Mouse (Mus musculus): ENCODE measurements around the gene Fam71f2. TPM values are rescaled to one million over a fixed set of nuclear protein-coding genes. Genes with fewer than 3 reads are reported as not detected.

Fam71f2 gene
- polyA plus RNA-seq, 2 experiments: 0.70 to 2.6 TPM

DNA sequence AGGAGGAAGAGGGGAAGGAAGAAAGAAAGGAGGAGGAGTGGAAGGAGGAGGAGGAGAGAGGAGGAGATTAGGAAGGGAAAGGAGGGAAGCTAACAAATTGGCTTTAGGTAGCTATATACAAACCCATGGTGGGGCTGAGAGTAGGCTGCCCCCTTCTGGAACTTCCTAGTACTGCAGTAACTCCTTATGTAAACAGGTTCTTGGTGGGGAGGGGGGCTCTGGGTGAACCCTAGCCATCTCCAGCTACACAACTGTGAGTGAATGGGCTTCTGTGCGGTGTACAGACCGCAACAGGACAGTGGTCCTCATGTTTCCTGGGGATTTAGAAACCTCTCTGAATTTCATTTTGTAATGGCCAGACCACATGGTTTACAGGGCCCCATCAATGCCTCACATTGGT, 38.6 kb upstream of the Fam71f2 start:
- WGBS: 35% methylated on average over 2 of the region's 2 CpGs
- no peak for TF ChIP-seq POLR2A (IDR thresholded peaks at IDR 0.05; ENCODE audit: borderline replicate concordance, extremely low read depth, insufficient read depth, insufficient read length)
- DNase-seq (ENCODE audit: low spot score): peak; percentile 29

DNA sequence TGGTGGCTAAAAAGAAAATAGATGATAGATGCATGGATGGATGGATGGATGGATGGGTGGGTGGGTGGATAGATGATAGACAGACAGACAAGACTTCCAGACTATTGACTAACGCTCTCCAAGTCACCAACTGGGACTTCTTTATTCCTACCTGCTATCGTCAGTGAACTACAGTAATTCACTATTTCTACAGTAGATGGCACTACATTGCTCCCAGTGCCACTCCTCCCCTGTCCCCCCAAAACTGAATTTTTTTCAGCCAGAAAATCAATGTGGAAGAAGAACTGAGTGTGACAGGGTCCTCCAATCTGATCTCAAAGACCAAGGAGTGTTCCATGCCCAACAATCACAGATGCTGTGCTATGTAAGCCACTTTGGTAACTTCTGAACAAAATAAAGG, 37.7 kb upstream of the Fam71f2 start:
- Histone ChIP-seq H3K4me3 (replicated peaks; ENCODE audit: low read length) (no peak overlapping the region), H3K9me3 (ENCODE audit: control insufficient read depth, low read length) (no peaks in the 10 kb centered on the region), H3K4me1 (ENCODE audit: control insufficient read depth, insufficient read depth, low read length) (no peaks in the 10 kb centered on the region), H3K36me3 (ENCODE audit: control insufficient read depth, insufficient read depth, low read length) (no peaks in the 10 kb centered on the region), H3K27ac (replicated peaks; ENCODE audit: low read depth, low read length) (no peak overlapping the region), H3K4me2 (replicated peaks; ENCODE audit: low read depth, low read length, severe bottlenecking) (no peak overlapping the region), H3K9ac (ENCODE audit: low read depth, low read length, severe bottlenecking) (no peak overlapping the region), H3K27me3 (ENCODE audit: control insufficient read depth, insufficient read depth, low read length) (no peaks in the 10 kb centered on the region)
- ATAC-seq (ENCODE audit: low FRiP score, low read depth) (no peak), DNase-seq (ENCODE audit: low spot score) (no peak)
- WGBS: 47% methylated on average over 2 of the region's 2 CpGs
- TF ChIP-seq POLR2A (IDR thresholded peaks at IDR 0.05; ENCODE audit: borderline replicate concordance, extremely low read depth, insufficient read depth, insufficient read length): no peak

More for the DNA sequence above, 38.6 kb upstream of the Fam71f2 start:
- H3K4me2 ChIP-seq (replicated peaks; ENCODE audit: low read depth, low read length, severe bottlenecking): no peak overlapping the region
- no peak overlapping the region for H3K4me3 ChIP-seq (replicated peaks; ENCODE audit: low read length)
- H3K36me3 ChIP-seq (ENCODE audit: control insufficient read depth, insufficient read depth, low read length): no peaks in the 10 kb centered on the region
- no peak overlapping the region for H3K27ac ChIP-seq (replicated peaks; ENCODE audit: low read depth, low read length)
- H3K4me1 ChIP-seq (ENCODE audit: control insufficient read depth, insufficient read depth, low read length): no peaks in the 10 kb centered on the region
- no peak overlapping the region for H3K9ac ChIP-seq (ENCODE audit: low read depth, low read length, severe bottlenecking)
- no peaks in the 10 kb centered on the region for H3K9me3 ChIP-seq (ENCODE audit: control insufficient read depth, low read length)
- ATAC-seq (ENCODE audit: low FRiP score, low read depth): no peak
- H3K27me3 ChIP-seq (ENCODE audit: control insufficient read depth, insufficient read depth, low read length): no peaks in the 10 kb centered on the region

DNA sequence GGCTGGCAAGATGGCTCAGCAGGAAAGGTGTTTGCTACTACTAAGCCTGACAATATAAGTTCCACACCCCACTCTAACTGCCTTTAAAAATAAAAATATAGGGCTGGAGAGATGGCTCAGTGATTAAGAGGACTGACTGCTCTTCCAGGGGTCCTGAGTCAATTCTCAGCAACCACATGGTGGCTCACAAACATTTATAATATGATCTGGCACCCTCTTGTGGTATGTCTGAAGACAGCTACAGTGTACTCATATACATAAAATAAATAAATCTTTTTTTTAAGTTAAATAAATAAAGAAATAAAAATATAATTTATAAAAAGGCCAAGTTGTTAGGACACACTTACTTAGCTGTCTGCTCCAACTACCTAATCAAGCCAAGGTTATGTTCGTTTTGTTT, 37.1 kb upstream of the Fam71f2 start:
- Histone ChIP-seq H3K27ac (replicated peaks; ENCODE audit: low read depth, low read length) (no peak overlapping the region), H3K4me3 (replicated peaks; ENCODE audit: low read length) (no peak overlapping the region), H3K4me1 (ENCODE audit: control insufficient read depth, insufficient read depth, low read length) (no peaks in the 10 kb centered on the region), H3K9me3 (ENCODE audit: control insufficient read depth, low read length) (no peaks in the 10 kb centered on the region), H3K36me3 (ENCODE audit: control insufficient read depth, insufficient read depth, low read length) (no peaks in the 10 kb centered on the region), H3K9ac (ENCODE audit: low read depth, low read length, severe bottlenecking) (no peak overlapping the region), H3K27me3 (ENCODE audit: control insufficient read depth, insufficient read depth, low read length) (no peaks in the 10 kb centered on the region), H3K4me2 (replicated peaks; ENCODE audit: low read depth, low read length, severe bottlenecking) (no peak overlapping the region)
- WGBS: 62% methylated on average over 1 of the region's 1 CpGs
- TF ChIP-seq POLR2A (IDR thresholded peaks at IDR 0.05; ENCODE audit: borderline replicate concordance, extremely low read depth, insufficient read depth, insufficient read length): no peak
- DNase-seq (ENCODE audit: low spot score) (no peak), ATAC-seq (ENCODE audit: low FRiP score, low read depth) (no peak)

DNA sequence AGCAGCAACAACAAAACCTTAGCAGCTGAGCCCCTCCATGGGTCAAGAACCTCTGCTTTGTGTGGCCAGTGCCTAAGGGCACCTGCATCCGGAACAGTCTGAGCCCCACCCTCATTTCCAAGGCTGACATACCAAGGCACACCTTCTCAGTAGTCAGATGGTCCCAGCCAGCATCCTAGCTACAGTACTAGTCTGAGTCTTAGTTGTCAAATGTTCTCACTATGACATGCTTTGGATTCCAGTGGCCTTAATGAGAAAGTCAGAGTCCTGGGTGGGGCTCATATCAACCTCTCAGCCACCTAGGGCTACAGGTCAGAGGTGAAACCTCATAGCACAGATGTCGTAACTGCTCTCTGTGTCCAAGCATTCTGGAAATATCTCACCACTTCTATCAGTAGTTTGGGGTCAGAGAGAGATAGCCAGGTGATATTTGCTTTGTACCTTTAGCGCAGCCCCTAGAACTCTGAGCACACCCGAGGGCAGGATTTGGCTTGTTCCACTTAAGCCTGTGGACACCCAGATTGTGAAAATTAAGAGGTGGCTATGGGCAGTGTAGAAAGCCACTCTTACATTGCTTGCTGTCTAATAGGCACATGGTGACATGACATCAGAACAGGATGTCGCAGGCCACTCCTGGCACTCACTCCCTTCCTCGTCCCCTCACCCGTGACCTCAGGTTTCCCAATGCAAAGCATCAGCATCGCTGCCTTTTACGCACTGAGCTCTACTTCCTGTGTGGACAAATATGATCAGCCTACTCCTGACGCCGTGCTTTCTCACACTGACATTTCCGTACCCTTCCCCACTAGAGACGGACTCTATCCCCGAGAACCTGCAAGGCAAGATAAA, 33.9 kb upstream of the Fam71f2 start:
- Histone ChIP-seq H3K4me2 (replicated peaks; ENCODE audit: low read depth, low read length, severe bottlenecking) (no peak overlapping the region), H3K27ac (replicated peaks; ENCODE audit: low read depth, low read length) (no peak overlapping the region), H3K4me1 (ENCODE audit: control insufficient read depth, insufficient read depth, low read length) (no peaks in the 10 kb centered on the region), H3K36me3 (ENCODE audit: control insufficient read depth, insufficient read depth, low read length) (no peaks in the 10 kb centered on the region), H3K9ac (ENCODE audit: low read depth, low read length, severe bottlenecking) (no peak overlapping the region), H3K27me3 (ENCODE audit: control insufficient read depth, insufficient read depth, low read length) (no peaks in the 10 kb centered on the region), H3K4me3 (replicated peaks; ENCODE audit: low read length) (no peak overlapping the region), H3K9me3 (ENCODE audit: control insufficient read depth, low read length) (no peaks in the 10 kb centered on the region)
- no peak for TF ChIP-seq POLR2A (IDR thresholded peaks at IDR 0.05; ENCODE audit: borderline replicate concordance, extremely low read depth, insufficient read depth, insufficient read length)
- no peak for ATAC-seq (ENCODE audit: low FRiP score, low read depth)
- 72% methylated on average over 14 of the region's 14 CpGs for WGBS
- no peak for DNase-seq (ENCODE audit: low spot score)

DNA sequence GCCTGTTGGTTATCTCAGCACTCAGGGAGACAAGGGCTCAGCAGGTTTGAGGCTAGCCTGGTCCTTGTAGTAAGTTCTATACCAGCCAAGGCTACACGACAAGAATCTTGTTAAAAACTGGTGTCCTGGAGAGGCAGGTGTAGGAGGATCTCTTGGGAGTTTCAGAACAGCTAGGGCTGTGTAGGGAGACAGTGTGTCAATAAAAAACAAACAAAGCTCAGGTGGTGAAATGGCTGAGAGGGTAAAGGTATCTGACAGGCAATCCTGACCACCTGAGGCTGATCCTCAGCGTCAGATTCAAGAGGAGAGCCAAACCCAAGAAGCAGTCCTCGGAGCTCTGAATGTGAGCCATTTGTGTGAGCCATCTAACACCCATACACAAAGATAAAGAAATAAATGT, 33.2 kb upstream of the Fam71f2 start:
- DNase-seq (ENCODE audit: low spot score) (no peak), ATAC-seq (ENCODE audit: low FRiP score, low read depth) (no peak)
- Histone ChIP-seq H3K4me1 (ENCODE audit: control insufficient read depth, insufficient read depth, low read length) (no peaks in the 10 kb centered on the region), H3K36me3 (ENCODE audit: control insufficient read depth, insufficient read depth, low read length) (no peaks in the 10 kb centered on the region), H3K27me3 (ENCODE audit: control insufficient read depth, insufficient read depth, low read length) (no peaks in the 10 kb centered on the region), H3K9ac (ENCODE audit: low read depth, low read length, severe bottlenecking) (no peak overlapping the region), H3K4me2 (replicated peaks; ENCODE audit: low read depth, low read length, severe bottlenecking) (no peak overlapping the region), H3K9me3 (ENCODE audit: control insufficient read depth, low read length) (no peaks in the 10 kb centered on the region), H3K4me3 (replicated peaks; ENCODE audit: low read length) (no peak overlapping the region), H3K27ac (replicated peaks; ENCODE audit: low read depth, low read length) (no peak overlapping the region)
- WGBS: 77% methylated on average over 3 of the region's 3 CpGs
- no peak for TF ChIP-seq POLR2A (IDR thresholded peaks at IDR 0.05; ENCODE audit: borderline replicate concordance, extremely low read depth, insufficient read depth, insufficient read length)
